Mouse (Mus musculus): Measurements from ENCODE around the gene C77080.

- TF ChIP-seq CTCF (IDR thresholded peaks at IDR 0.05; ENCODE audit: low read depth) = no peak
- no peak for TF ChIP-seq EP300 (optimal IDR thresholded peaks at IDR 0.05)
Measured at GRCm38 (mm10) chr4:129263225-129264021, 2.2 kb upstream of the C77080 start.
